Mouse (Mus musculus): ENCODE measurements at regions not wholly inside any gene's neighbourhood (a gene's known extent, or its start where the extent isn't known, plus 50 kb on each side); places are given as distances from the start of the nearest gene placed in this dataset.
A peak's percentile ranks its signal among the peaks of the same experiment; 100 is the strongest.
"Not testable (repeated sequence)": the region's sequence is repeated elsewhere in the genome, so short reads cannot be mapped to it uniquely, and the experiment has no call there.

DNA sequence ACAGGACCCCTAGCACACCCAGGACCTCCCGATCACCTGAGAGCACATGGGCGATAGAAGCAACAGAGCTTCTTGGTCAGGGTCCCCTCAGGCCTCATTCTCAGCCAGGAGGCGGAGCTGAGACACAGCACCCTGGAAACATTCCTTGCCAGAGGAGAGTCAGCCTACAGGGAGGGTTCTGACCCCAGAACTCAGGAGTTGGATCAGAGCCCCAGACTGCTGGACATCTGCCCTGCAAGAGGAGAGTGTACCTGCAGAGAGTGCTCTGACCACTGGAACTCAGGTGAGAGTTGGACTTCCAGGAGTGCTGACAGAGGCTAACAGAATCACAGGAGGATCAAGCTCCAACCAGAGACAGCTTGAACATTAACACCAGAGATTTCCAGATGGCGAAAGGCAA is 76.1 kb downstream of the Gpr85 start:
- not testable (repeated sequence) for DNase-seq

DNA sequence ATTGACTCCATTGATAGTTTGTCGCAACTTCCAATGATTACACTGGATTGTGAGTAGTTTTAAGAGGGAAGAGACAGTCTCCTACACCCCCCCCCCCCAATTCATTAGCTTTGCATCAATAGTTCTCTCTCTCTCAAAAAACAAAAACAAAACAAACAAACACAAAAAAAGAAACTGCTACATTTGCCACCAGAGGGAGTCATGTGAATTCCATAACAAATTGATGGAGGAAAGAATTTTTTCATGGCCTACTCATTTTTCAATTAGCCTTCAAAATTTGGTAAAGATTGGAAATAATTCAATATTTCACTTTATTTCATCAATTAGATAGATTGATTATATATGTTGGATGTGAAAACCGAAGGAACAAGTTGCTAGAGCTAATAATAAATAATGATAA is 80.3 kb downstream of the Gpr85 start:
- DNase-seq, result no peak

DNA sequence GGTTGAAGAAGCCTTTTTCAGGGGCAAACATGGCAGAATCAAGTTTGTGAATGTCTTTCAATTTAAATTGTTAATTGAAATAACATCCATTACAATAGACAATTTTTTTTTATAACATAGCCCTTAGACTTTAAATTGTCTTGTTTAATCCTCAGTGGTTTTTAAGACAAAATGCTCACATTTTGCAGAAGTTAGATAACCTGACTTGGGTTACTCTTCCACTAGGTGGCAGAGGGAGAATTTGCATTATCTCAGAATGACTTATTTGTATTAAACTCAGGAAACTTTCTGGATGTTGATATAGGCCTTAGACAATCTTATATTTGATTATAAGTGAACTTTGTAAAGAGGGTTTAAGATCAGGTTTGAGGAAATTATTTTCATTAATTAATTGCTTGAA is 80.8 kb downstream of the Gpr85 start:
- DNase-seq, result no peak

DNA sequence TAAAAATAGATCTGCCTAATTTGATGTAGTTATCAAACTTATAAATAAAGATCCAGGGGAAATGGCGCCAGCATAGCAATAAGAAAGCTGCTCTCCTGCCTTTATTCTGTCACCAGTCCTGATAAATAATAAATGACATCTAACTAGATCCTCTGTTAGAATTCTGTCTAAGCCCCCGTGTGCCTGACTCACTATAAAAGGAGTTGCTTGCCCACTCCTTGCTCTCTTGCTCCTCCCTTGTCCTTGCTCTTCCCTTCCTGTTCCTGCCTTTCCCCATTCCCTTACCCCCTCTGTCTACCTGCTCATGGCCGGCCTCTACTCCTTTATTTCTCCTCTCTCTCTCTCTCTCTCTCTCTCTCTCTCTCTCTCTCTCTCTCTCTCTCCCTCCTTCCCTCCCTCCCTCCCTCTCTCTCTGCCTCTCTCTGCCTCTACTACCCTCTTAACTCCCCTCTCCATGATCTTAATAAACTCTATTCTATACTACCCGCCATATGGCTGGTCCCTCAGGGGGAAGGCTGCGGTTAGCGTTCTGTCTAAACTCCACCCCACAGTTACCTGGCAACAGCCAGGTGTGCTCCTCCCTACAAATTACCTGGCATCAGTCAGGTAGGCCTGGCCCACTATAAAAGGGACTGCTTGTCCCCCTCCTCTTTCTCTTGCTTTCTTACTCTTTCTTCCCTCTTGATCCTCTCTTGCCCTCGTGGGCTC is 71.3 kb upstream of the Bmt2 start:
- no peak for DNase-seq

DNA sequence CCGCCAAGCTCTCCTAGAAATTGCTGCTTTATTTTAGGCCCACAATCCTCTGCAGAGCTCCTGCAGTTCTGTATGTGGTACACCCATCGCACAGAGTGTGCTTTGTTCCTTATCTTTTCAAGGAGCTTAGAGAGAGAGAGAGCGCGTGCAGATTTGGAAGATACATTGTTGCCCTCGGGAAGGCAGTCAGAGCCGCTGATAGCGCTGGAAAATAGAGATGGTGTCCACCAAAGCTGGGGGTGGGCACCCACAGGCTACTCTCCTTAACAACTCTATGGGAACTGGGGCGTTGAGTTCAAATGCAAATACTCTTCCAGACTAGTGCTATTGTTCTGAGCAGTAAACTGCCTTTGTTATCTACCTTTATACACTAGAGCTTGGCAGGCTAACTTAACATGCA is 70.2 kb upstream of the Bmt2 start:
- peak; percentile 85 for DNase-seq

DNA sequence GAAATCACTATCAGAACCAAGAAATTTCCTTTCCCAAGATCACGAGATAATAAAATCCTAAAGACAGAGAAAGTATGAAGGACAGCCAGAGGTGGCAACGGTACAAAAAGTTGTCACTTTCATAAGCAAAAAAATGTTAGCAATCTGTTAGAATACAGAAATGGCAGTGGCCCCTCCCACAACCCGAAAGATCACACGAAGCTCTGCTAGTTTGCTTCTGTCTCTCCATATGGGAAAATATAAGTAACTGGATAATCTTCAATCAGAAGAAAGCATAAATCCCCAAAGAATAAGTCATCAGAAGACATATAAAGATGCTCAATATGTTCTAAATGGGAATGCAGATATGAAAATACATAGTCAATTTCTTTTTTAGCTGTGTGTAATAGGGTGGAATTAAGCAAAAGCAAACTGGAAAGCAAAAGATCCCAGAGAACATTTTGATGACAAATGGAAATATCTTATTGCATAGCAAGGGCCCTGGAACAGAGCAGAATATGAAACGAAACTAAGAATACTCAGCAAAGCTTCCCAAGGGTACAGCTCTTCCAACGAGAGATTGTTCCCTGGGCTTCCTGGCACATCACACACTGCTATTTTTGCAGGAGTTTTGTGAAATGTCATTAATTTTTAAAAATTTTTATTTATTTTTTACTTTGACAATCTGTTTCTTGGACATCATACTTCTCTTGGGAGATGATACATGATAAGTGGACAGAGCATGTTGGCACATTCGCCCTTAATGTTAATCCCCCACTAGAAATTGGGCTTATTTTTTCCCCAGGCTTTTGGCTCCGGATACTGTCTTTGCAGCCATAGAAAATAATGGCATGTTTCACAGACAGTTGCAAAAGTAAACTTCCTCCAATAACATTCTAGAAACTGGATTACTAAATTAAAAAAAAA is 69.1 kb upstream of the Bmt2 start:
- DNase-seq, result peak; percentile 81

Data from heart, adult 11 months (tissue).